Mouse (Mus musculus) regulatory T cell (primary cell): ENCODE measurements around the gene Dmtf1.

ENCODE experiments used
- in situ Hi-C: fragments of 300-600 bp; cut with MboI, MseI; formaldehyde crosslinking; loops from one replicate; pipeline ENCODE4 v1.15.1; 2025; ENCODE audit warnings: high pct_unique_total_duplicates

The Dmtf1 gene

GRCm38 (mm10) chr5:9161456-9162041 lies at the start of gene Dmtf1:
Gene Dmtf1 (minus strand): TSS chr5:9161776.
- in situ Hi-C loops, result loop anchor here (25.0 kb wide), 1 partner anchor 1099 kb away; no protein-coding TSS in a partner anchor

GRCm38 (mm10) chr5:9186467-9186866 lies 24.9 kb upstream of the Dmtf1 start:
- in situ Hi-C loops, result no loop called here

GRCm38 (mm10) chr5:9173295-9173694 lies 11.7 kb upstream of the Dmtf1 start:
- in situ Hi-C loops, result loop anchor here (5.0 to 25.0 kb wide), 2 partner anchors 249 to 1111 kb away; no protein-coding TSS in a partner anchor

GRCm38 (mm10) chr5:9169328-9170005 lies 7.9 kb upstream of the Dmtf1 start:
- in situ Hi-C loops, result loop anchor here (5.0 to 25.0 kb wide), 2 partner anchors 253 to 1107 kb away; no protein-coding TSS in a partner anchor

GRCm38 (mm10) chr5:9166366-9166765 lies 4.8 kb upstream of the Dmtf1 start:
- in situ Hi-C loops, result loop anchor here (25.0 kb wide), 1 partner anchor 1104 kb away; no protein-coding TSS in a partner anchor

GRCm38 (mm10) chr5:9165151-9165550 lies 3.6 kb upstream of the Dmtf1 start:
- in situ Hi-C loops, result loop anchor here (25.0 kb wide), 1 partner anchor 1103 kb away; no protein-coding TSS in a partner anchor

- in situ Hi-C loops, result loop anchor here (25.0 kb wide), 1 partner anchor 1101 kb away; no protein-coding TSS in a partner anchor
These were observed 1.8 kb upstream of the Dmtf1 start for GRCm38 (mm10) chr5:9163411-9163810.

- in situ Hi-C loops, result loop anchor here (25.0 kb wide), 1 partner anchor 1100 kb away; no protein-coding TSS in a partner anchor
These were observed 512 bp upstream of the Dmtf1 start for GRCm38 (mm10) chr5:9162088-9162487.

- in situ Hi-C loops, result loop anchor here (25.0 kb wide), 1 partner anchor 1099 kb away; no protein-coding TSS in a partner anchor
These were observed 633 bp downstream of the Dmtf1 start for GRCm38 (mm10) chr5:9160831-9161455.

GRCm38 (mm10) chr5:9157336-9157735 lies 4.2 kb downstream of the Dmtf1 start:
- in situ Hi-C loops, result loop anchor here (25.0 kb wide), 1 partner anchor 1095 kb away; no protein-coding TSS in a partner anchor

- in situ Hi-C loops, result loop anchor here (25.0 kb wide), 1 partner anchor 1094 kb away; no protein-coding TSS in a partner anchor
These were observed 4.8 kb downstream of the Dmtf1 start for GRCm38 (mm10) chr5:9156746-9157145.

- in situ Hi-C loops, result loop anchor here (25.0 kb wide), 1 partner anchor 737 kb away; the partner anchor contains the start of genes Dbf4 and Slc25a40
These were observed 12.2 kb downstream of the Dmtf1 start for GRCm38 (mm10) chr5:9149273-9149850.

- in situ Hi-C loops, result loop anchor here (25.0 kb wide), 1 partner anchor 730 kb away; the partner anchor contains the start of genes Dbf4 and Slc25a40
These were observed 19.2 kb downstream of the Dmtf1 start for GRCm38 (mm10) chr5:9142376-9142775.

- in situ Hi-C loops, result loop anchor here (25.0 kb wide), 1 partner anchor 728 kb away; the partner anchor contains the start of genes Dbf4 and Slc25a40
These were observed 20.9 kb downstream of the Dmtf1 start for GRCm38 (mm10) chr5:9140724-9141123.

- in situ Hi-C loops, result loop anchor here (25.0 kb wide), 1 partner anchor 723 kb away; the partner anchor contains the start of genes Dbf4 and Slc25a40
These were observed 26.0 kb downstream of the Dmtf1 start for GRCm38 (mm10) chr5:9135588-9135987.

- in situ Hi-C loops, result loop anchor here (25.0 kb wide), 1 partner anchor 719 kb away; the partner anchor contains the start of genes Dbf4 and Slc25a40
These were observed 29.8 kb downstream of the Dmtf1 start for GRCm38 (mm10) chr5:9131786-9132185.

- in situ Hi-C loops, result loop anchor here (25.0 kb wide), 1 partner anchor 716 kb away; the partner anchor contains the start of genes Dbf4 and Slc25a40
These were observed 33.0 kb downstream of the Dmtf1 start for GRCm38 (mm10) chr5:9128566-9128965.

GRCm38 (mm10) chr5:9124134-9124533 lies 37.4 kb downstream of the Dmtf1 start:
- in situ Hi-C loops, result no loop called here

GRCm38 (mm10) chr5:9114162-9114561 lies 47.4 kb downstream of the Dmtf1 start:
- in situ Hi-C loops, result loop anchor here (5.0 kb wide), 2 partner anchors 37 to 167 kb away; no protein-coding TSS in a partner anchor

- in situ Hi-C loops, result loop anchor here (5.0 kb wide), 2 partner anchors 34 to 164 kb away; no protein-coding TSS in a partner anchor
These were observed 49.8 kb downstream of the Dmtf1 start for GRCm38 (mm10) chr5:9111759-9112158.

GRCm38 (mm10) chr5:9111285-9111684 lies 50.3 kb downstream of the Dmtf1 start:
- in situ Hi-C loops, result loop anchor here (5.0 kb wide), 2 partner anchors 34 to 164 kb away; no protein-coding TSS in a partner anchor
